Mouse (Mus musculus): Measurements from ENCODE around the gene Olfr961. TPM values are rescaled to one million over a fixed set of nuclear protein-coding genes. Genes with fewer than 3 reads are reported as not detected.

Gene Olfr961
- polyA plus RNA-seq, 2 experiments = not detected

- TF ChIP-seq POLR2A (IDR thresholded peaks at IDR 0.05; ENCODE audit: borderline replicate concordance, extremely low read depth, insufficient read depth, insufficient read length) = no peak
- Histone ChIP-seq H3K9ac (ENCODE audit: low read depth, low read length, severe bottlenecking) (no peak overlapping the region), H3K4me2 (replicated peaks; ENCODE audit: low read depth, low read length, severe bottlenecking) (no peak overlapping the region), H3K9me3 (ENCODE audit: control insufficient read depth, low read length) (no peaks in the 10 kb centered on the region), H3K4me1 (ENCODE audit: control insufficient read depth, insufficient read depth, low read length) (no peaks in the 10 kb centered on the region), H3K36me3 (ENCODE audit: control insufficient read depth, insufficient read depth, low read length) (no peaks in the 10 kb centered on the region), H3K27me3 (ENCODE audit: control insufficient read depth, insufficient read depth, low read length) (no peaks in the 10 kb centered on the region), H3K4me3 (replicated peaks; ENCODE audit: low read length) (no peak overlapping the region), H3K27ac (replicated peaks; ENCODE audit: low read depth, low read length) (no peak overlapping the region)
- DNase-seq (ENCODE audit: low spot score) (no peak), ATAC-seq (ENCODE audit: low FRiP score, low read depth) (no peak)
- 83% methylated on average over 2 of the region's 2 CpGs for WGBS
Measured at GRCm38 (mm10) chr9:39674820-39675219, 29.9 kb downstream of the Olfr961 start.

GRCm38 (mm10) chr9:39678557-39678956 is 33.7 kb downstream of the Olfr961 start:
- DNase-seq (ENCODE audit: low spot score) (no peak), ATAC-seq (ENCODE audit: low FRiP score, low read depth) (no peak)
- no peak for TF ChIP-seq POLR2A (IDR thresholded peaks at IDR 0.05; ENCODE audit: borderline replicate concordance, extremely low read depth, insufficient read depth, insufficient read length)
- H3K27ac ChIP-seq (replicated peaks; ENCODE audit: low read depth, low read length) = no peak overlapping the region
- H3K9ac ChIP-seq (ENCODE audit: low read depth, low read length, severe bottlenecking) = no peak overlapping the region
- WGBS = 89% methylated on average over 2 of the region's 2 CpGs
- H3K36me3 ChIP-seq (ENCODE audit: control insufficient read depth, insufficient read depth, low read length) = no peaks in the 10 kb centered on the region
- no peak overlapping the region for H3K4me3 ChIP-seq (replicated peaks; ENCODE audit: low read length)
- no peaks in the 10 kb centered on the region for H3K9me3 ChIP-seq (ENCODE audit: control insufficient read depth, low read length)
- no peaks in the 10 kb centered on the region for H3K4me1 ChIP-seq (ENCODE audit: control insufficient read depth, insufficient read depth, low read length)
- no peaks in the 10 kb centered on the region for H3K27me3 ChIP-seq (ENCODE audit: control insufficient read depth, insufficient read depth, low read length)
- H3K4me2 ChIP-seq (replicated peaks; ENCODE audit: low read depth, low read length, severe bottlenecking) = no peak overlapping the region

GRCm38 (mm10) chr9:39679280-39679679 is 34.4 kb downstream of the Olfr961 start:
- H3K27me3 ChIP-seq (ENCODE audit: control insufficient read depth, insufficient read depth, low read length) = no peaks in the 10 kb centered on the region
- WGBS = 51% methylated on average over 2 of the region's 2 CpGs
- ATAC-seq (ENCODE audit: low FRiP score, low read depth) = no peak
- no peaks in the 10 kb centered on the region for H3K36me3 ChIP-seq (ENCODE audit: control insufficient read depth, insufficient read depth, low read length)
- no peak overlapping the region for H3K27ac ChIP-seq (replicated peaks; ENCODE audit: low read depth, low read length)
- no peak overlapping the region for H3K9ac ChIP-seq (ENCODE audit: low read depth, low read length, severe bottlenecking)
- no peak overlapping the region for H3K4me3 ChIP-seq (replicated peaks; ENCODE audit: low read length)
- DNase-seq (ENCODE audit: low spot score) = no peak
- no peaks in the 10 kb centered on the region for H3K9me3 ChIP-seq (ENCODE audit: control insufficient read depth, low read length)
- no peak overlapping the region for H3K4me2 ChIP-seq (replicated peaks; ENCODE audit: low read depth, low read length, severe bottlenecking)
- no peaks in the 10 kb centered on the region for H3K4me1 ChIP-seq (ENCODE audit: control insufficient read depth, insufficient read depth, low read length)
- TF ChIP-seq POLR2A (IDR thresholded peaks at IDR 0.05; ENCODE audit: borderline replicate concordance, extremely low read depth, insufficient read depth, insufficient read length) = no peak

Other genes with a start within 250 kb of the Olfr961 start
- not detected in 2 replicates for gene Olfr952, start 217.9 kb upstream of the Olfr961 start, polyA plus RNA-seq (2012; rRNA removed)
- gene Olfr952, start 217.9 kb upstream of the Olfr961 start, polyA plus RNA-seq (2014; fragmentation: Nextera tagmentation; extraction: Ambion mirVana) = not detected in 2 replicates
- gene Olfr954, start 188.4 kb upstream of the Olfr961 start, polyA plus RNA-seq (2012; rRNA removed) = not detected in 2 replicates
- not detected in 2 replicates for gene Olfr954, start 188.4 kb upstream of the Olfr961 start, polyA plus RNA-seq (2014; fragmentation: Nextera tagmentation; extraction: Ambion mirVana)
- not detected in 2 replicates for gene Olfr955, start 173.1 kb upstream of the Olfr961 start, polyA plus RNA-seq (2012; rRNA removed)
- gene Olfr955, start 173.1 kb upstream of the Olfr961 start, polyA plus RNA-seq (2014; fragmentation: Nextera tagmentation; extraction: Ambion mirVana) = not detected in 2 replicates
- gene Olfr44, start 151.1 kb upstream of the Olfr961 start, polyA plus RNA-seq (2012; rRNA removed) = not detected in 2 replicates
- not detected in 2 replicates for gene Olfr44, start 151.1 kb upstream of the Olfr961 start, polyA plus RNA-seq (2014; fragmentation: Nextera tagmentation; extraction: Ambion mirVana)
- gene Olfr957, start 129.3 kb upstream of the Olfr961 start, polyA plus RNA-seq (2012; rRNA removed) = 0.06 and 0.08 TPM in 2 replicates
- gene Olfr957, start 129.3 kb upstream of the Olfr961 start, polyA plus RNA-seq (2014; fragmentation: Nextera tagmentation; extraction: Ambion mirVana) = not detected in 2 replicates
- not detected in 2 replicates for gene Olfr958, start 91.0 kb upstream of the Olfr961 start, polyA plus RNA-seq (2012; rRNA removed)
- not detected in 2 replicates for gene Olfr958, start 91.0 kb upstream of the Olfr961 start, polyA plus RNA-seq (2014; fragmentation: Nextera tagmentation; extraction: Ambion mirVana)
- not detected in 2 replicates for gene Olfr959, start 69.5 kb upstream of the Olfr961 start, polyA plus RNA-seq (2012; rRNA removed)
- not detected in 2 replicates for gene Olfr959, start 69.5 kb upstream of the Olfr961 start, polyA plus RNA-seq (2014; fragmentation: Nextera tagmentation; extraction: Ambion mirVana)
- gene AW551984, start 40.7 kb upstream of the Olfr961 start, polyA plus RNA-seq (2012; rRNA removed) = 66.5 and 75.3 TPM in 2 replicates
- gene AW551984, start 40.7 kb upstream of the Olfr961 start, polyA plus RNA-seq (2014; fragmentation: Nextera tagmentation; extraction: Ambion mirVana) = 91.0 and 103 TPM in 2 replicates
- not detected in 2 replicates for gene Olfr148, start 34.4 kb upstream of the Olfr961 start, polyA plus RNA-seq (2012; rRNA removed)
- gene Olfr148, start 34.4 kb upstream of the Olfr961 start, polyA plus RNA-seq (2014; fragmentation: Nextera tagmentation; extraction: Ambion mirVana) = not detected in 2 replicates
- 0.10 TPM in 1 of 2 replicates, not detected in the other for gene Olfr960, start 23.7 kb upstream of the Olfr961 start, polyA plus RNA-seq (2012; rRNA removed)
- not detected in 2 replicates for gene Olfr960, start 23.7 kb upstream of the Olfr961 start, polyA plus RNA-seq (2014; fragmentation: Nextera tagmentation; extraction: Ambion mirVana)
- gene Olfr963, start 22.1 kb downstream of the Olfr961 start, polyA plus RNA-seq (2012; rRNA removed) = not detected in 2 replicates
- not detected in 2 replicates for gene Olfr963, start 22.1 kb downstream of the Olfr961 start, polyA plus RNA-seq (2014; fragmentation: Nextera tagmentation; extraction: Ambion mirVana)
- gene Olfr149, start 62.0 kb downstream of the Olfr961 start, polyA plus RNA-seq (2012; rRNA removed) = not detected in 2 replicates
- not detected in 2 replicates for gene Olfr149, start 62.0 kb downstream of the Olfr961 start, polyA plus RNA-seq (2014; fragmentation: Nextera tagmentation; extraction: Ambion mirVana)
- gene Olfr965, start 66.3 kb downstream of the Olfr961 start, polyA plus RNA-seq (2012; rRNA removed) = not detected in 2 replicates
- not detected in 2 replicates for gene Olfr965, start 66.3 kb downstream of the Olfr961 start, polyA plus RNA-seq (2014; fragmentation: Nextera tagmentation; extraction: Ambion mirVana)
- gene Olfr150, start 85.9 kb downstream of the Olfr961 start, polyA plus RNA-seq (2012; rRNA removed) = not detected in 2 replicates
- gene Olfr150, start 85.9 kb downstream of the Olfr961 start, polyA plus RNA-seq (2014; fragmentation: Nextera tagmentation; extraction: Ambion mirVana) = not detected in 2 replicates
- not detected in 2 replicates for gene Olfr967, start 101.2 kb downstream of the Olfr961 start, polyA plus RNA-seq (2012; rRNA removed)
- gene Olfr967, start 101.2 kb downstream of the Olfr961 start, polyA plus RNA-seq (2014; fragmentation: Nextera tagmentation; extraction: Ambion mirVana) = not detected in 2 replicates
- not detected in 2 replicates for gene Olfr968, start 138.2 kb downstream of the Olfr961 start, polyA plus RNA-seq (2012; rRNA removed)
- gene Olfr968, start 138.2 kb downstream of the Olfr961 start, polyA plus RNA-seq (2014; fragmentation: Nextera tagmentation; extraction: Ambion mirVana) = not detected in 2 replicates
- not detected in 2 replicates for gene Olfr969, start 145.9 kb downstream of the Olfr961 start, polyA plus RNA-seq (2012; rRNA removed)
- not detected in 2 replicates for gene Olfr969, start 145.9 kb downstream of the Olfr961 start, polyA plus RNA-seq (2014; fragmentation: Nextera tagmentation; extraction: Ambion mirVana)
- not detected in 2 replicates for gene Olfr970, start 163.8 kb downstream of the Olfr961 start, polyA plus RNA-seq (2012; rRNA removed)
- gene Olfr970, start 163.8 kb downstream of the Olfr961 start, polyA plus RNA-seq (2014; fragmentation: Nextera tagmentation; extraction: Ambion mirVana) = not detected in 2 replicates
- not detected in 2 replicates for gene Olfr971, start 191.8 kb downstream of the Olfr961 start, polyA plus RNA-seq (2012; rRNA removed)
- gene Olfr971, start 191.8 kb downstream of the Olfr961 start, polyA plus RNA-seq (2014; fragmentation: Nextera tagmentation; extraction: Ambion mirVana) = not detected in 2 replicates
- gene Olfr972, start 221.3 kb downstream of the Olfr961 start, polyA plus RNA-seq (2012; rRNA removed) = not detected in 2 replicates
- gene Olfr972, start 221.3 kb downstream of the Olfr961 start, polyA plus RNA-seq (2014; fragmentation: Nextera tagmentation; extraction: Ambion mirVana) = not detected in 2 replicates